Mouse (Mus musculus) lung, embryonic 14.5 days (tissue): ENCODE data around the gene Grk3. TPM values are rescaled to one million over a fixed set of nuclear protein-coding genes. Genes with fewer than 3 reads are reported as not detected.

ENCODE experiments used
- ATAC-seq: fragments of 200-750 bp; cut with Nextera tagmentation; 2 replicates; pipeline ENCODE4 v1.8.0; 2017; ENCODE audit warnings: mild to moderate bottlenecking, moderate TSS enrichment, moderate library complexity; ENCODE audit not compliant: insufficient read depth
- DNase-seq: peaks from one replicate; pipeline ENCODE4 v3.0.0-alpha.2; 2015
- H3K27ac ChIP-seq: fragments of 300-500 bp; sonication (generic); 2 replicates; pipeline ENCODE4 v1.5.1; 2014; ENCODE audit warnings: low read depth, mild to moderate bottlenecking, moderate library complexity
- H3K27me3 ChIP-seq: fragments of 300-500 bp; sonication (generic); 2 replicates; pipeline ENCODE4 v1.6.1; 2014; ENCODE audit warnings: low read length, control low read depth; ENCODE audit not compliant: insufficient read depth
- H3K36me3 ChIP-seq: fragments of 300-500 bp; sonication (generic); 2 replicates; pipeline ENCODE4 v1.6.1; 2014; ENCODE audit warnings: control low read depth; ENCODE audit not compliant: insufficient read depth
- H3K4me1 ChIP-seq: fragments of 300-500 bp; sonication (generic); 2 replicates; pipeline ENCODE4 v1.6.1; 2014; ENCODE audit warnings: antibody characterized with exemption, control low read depth; ENCODE audit not compliant: insufficient read depth
- H3K4me2 ChIP-seq: fragments of 300-500 bp; sonication (generic); 2 replicates; pipeline ENCODE4 v1.6.1; 2014; ENCODE audit warnings: mild to moderate bottlenecking
- H3K4me3 ChIP-seq: fragments of 300-500 bp; sonication (generic); 2 replicates; pipeline ENCODE4 v1.5.1; 2014; ENCODE audit warnings: low read depth, low read length
- H3K9ac ChIP-seq: fragments of 300-500 bp; sonication (generic); 2 replicates; pipeline ENCODE4 v1.6.1; 2014
- H3K9me3 ChIP-seq: fragments of 300-500 bp; sonication (generic); 2 replicates; pipeline ENCODE4 v1.6.1; 2016; ENCODE audit warnings: low read depth, low read length, control low read depth
- CTCF ChIP-seq: IDR thresholded peaks from 2 replicates; pipeline ENCODE4 v1.5.1; 2016; ENCODE audit warnings: antibody characterized with exemption, low read depth
- WGBS: fragments of 180-500 bp; shearing (Covaris S2); extraction: QIAGEN DNeasy Blood & Tissue Kit; methylation state at CpG from one replicate; pipeline ENCODE4 v1.1.7; 2014; 5-methylcytosine and 5-hydroxymethylcytosine counted together
- polyA plus RNA-seq: library from polyadenylated mRNA; unstranded; fragments of >200 nt; fragmentation: Nextera tagmentation; extraction: Ambion mirVana; gene quantifications from 2 replicates; pipeline ENCODE4 v1.2.1, GENCODE M21; 2014

Gene Grk3
- polyA plus RNA-seq, 1 experiment from 2014 or later: 14.1 TPM

- ATAC-seq: no peak
- no peak overlapping the region for H3K4me3 ChIP-seq
- no peak overlapping the region for H3K4me2 ChIP-seq
- DNase-seq: no peak
- WGBS: 87% methylated on average over 14 of the region's 14 CpGs
- no peaks in the 10 kb centered on the region for H3K27me3 ChIP-seq
- no peak overlapping the region for H3K9ac ChIP-seq
- no peaks in the 10 kb centered on the region for H3K9me3 ChIP-seq
- H3K36me3 ChIP-seq: peaks cover 14% of the 10 kb centered on the region; the same call in 1 of the 2 replicates
- no peak overlapping the region for H3K27ac ChIP-seq
- TF ChIP-seq CTCF: no peak
- H3K4me1 ChIP-seq: peaks cover 5% of the 10 kb centered on the region; the same call in 1 of the 2 replicates
These were observed 91.8 kb downstream of the Grk3 start for GRCm38 (mm10) chr5:112923841-112924240.

- Histone ChIP-seq H3K4me3 (no peak overlapping the region), H3K27me3 (no peaks in the 10 kb centered on the region), H3K4me1 (no peaks in the 10 kb centered on the region), H3K9ac (no peak overlapping the region), H3K36me3 (peaks cover 14% of the 10 kb centered on the region; the same call in 1 of the 2 replicates), H3K27ac (no peak overlapping the region), H3K9me3 (no peaks in the 10 kb centered on the region), H3K4me2 (no peak overlapping the region)
- DNase-seq: no peak
- no peak for ATAC-seq
- TF ChIP-seq CTCF: no peak
These were observed 93.7 kb downstream of the Grk3 start for GRCm38 (mm10) chr5:112921914-112922313.

- Histone ChIP-seq H3K27ac (no peak overlapping the region), H3K27me3 (no peaks in the 10 kb centered on the region), H3K4me1 (no peaks in the 10 kb centered on the region), H3K9me3 (no peaks in the 10 kb centered on the region), H3K4me3 (no peak overlapping the region), H3K36me3 (0 out of 2 replicates have a peak, but pooled peaks cover 11% of the 10 kb centered on the region), H3K4me2 (no peak overlapping the region), H3K9ac (no peak overlapping the region)
- no peak for ATAC-seq
- DNase-seq: no peak
- 83% methylated on average over 5 of the region's 5 CpGs for WGBS
- no peak for TF ChIP-seq CTCF
These were observed 105.2 kb downstream of the Grk3 start for GRCm38 (mm10) chr5:112910381-112910780.

DNA sequence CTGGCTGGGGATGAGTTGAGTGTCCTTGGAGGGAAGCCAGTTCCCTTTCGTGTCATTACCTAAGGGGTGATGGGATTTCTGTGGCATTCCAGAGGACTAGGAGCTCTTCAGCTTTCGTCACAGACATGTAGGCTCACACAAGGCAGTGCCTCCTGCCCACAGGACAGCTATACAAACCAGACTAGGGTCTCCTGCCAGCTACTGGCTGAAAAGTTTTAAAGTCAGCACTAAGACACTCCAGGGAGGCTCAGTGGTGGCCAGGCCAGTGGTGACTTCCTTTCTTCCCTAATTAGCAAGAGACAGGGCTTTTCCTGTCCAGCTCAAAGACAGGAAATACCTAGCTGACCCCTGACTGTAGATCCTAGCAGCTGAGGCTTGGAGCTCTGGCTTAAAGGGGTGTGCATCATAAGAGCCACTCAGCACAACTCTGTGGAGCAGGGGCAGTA, 107.4 kb downstream of the Grk3 start:
- ATAC-seq (no peak), DNase-seq (peak; percentile 27)
- no peaks in the 10 kb centered on the region for H3K9me3 ChIP-seq
- H3K4me3 ChIP-seq: no peak overlapping the region
- WGBS: 21% methylated on average over 2 of the region's 2 CpGs
- no peaks in the 10 kb centered on the region for H3K27me3 ChIP-seq
- TF ChIP-seq CTCF: no peak
- no peaks in the 10 kb centered on the region for H3K36me3 ChIP-seq
- H3K4me1 ChIP-seq: no peaks in the 10 kb centered on the region
- H3K9ac ChIP-seq: no peak overlapping the region
- H3K4me2 ChIP-seq: no peak overlapping the region
- peak overlapping the region; percentile 46; the same call in 1 of the 2 replicates for H3K27ac ChIP-seq

DNA sequence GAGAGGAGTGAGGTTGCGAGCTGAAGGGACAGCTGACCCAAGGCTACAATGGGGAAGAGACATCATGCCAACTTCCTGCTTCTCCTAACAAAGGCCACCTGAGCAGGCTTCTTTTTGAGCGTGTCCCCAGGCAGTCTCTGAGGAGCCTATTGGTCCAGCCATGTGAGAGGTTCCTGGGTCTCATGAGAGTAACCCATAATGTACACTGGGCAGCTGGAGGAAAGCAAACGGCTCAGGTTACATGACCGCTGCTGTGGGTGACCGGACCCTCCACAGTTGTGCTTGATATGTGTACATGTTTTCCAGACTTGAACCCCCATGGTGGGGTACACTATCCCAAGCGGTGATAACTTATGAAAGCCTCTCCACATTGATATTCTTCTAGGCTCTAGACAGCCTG, 108.1 kb downstream of the Grk3 start:
- ATAC-seq (no peak), DNase-seq (no peak)
- Histone ChIP-seq H3K4me3 (no peak overlapping the region), H3K27me3 (no peaks in the 10 kb centered on the region), H3K9ac (no peak overlapping the region), H3K4me2 (no peak overlapping the region), H3K9me3 (no peaks in the 10 kb centered on the region), H3K36me3 (no peaks in the 10 kb centered on the region), H3K27ac (no peak overlapping the region), H3K4me1 (no peaks in the 10 kb centered on the region)
- TF ChIP-seq CTCF: no peak
- WGBS: 48% methylated on average over 6 of the region's 6 CpGs

DNA sequence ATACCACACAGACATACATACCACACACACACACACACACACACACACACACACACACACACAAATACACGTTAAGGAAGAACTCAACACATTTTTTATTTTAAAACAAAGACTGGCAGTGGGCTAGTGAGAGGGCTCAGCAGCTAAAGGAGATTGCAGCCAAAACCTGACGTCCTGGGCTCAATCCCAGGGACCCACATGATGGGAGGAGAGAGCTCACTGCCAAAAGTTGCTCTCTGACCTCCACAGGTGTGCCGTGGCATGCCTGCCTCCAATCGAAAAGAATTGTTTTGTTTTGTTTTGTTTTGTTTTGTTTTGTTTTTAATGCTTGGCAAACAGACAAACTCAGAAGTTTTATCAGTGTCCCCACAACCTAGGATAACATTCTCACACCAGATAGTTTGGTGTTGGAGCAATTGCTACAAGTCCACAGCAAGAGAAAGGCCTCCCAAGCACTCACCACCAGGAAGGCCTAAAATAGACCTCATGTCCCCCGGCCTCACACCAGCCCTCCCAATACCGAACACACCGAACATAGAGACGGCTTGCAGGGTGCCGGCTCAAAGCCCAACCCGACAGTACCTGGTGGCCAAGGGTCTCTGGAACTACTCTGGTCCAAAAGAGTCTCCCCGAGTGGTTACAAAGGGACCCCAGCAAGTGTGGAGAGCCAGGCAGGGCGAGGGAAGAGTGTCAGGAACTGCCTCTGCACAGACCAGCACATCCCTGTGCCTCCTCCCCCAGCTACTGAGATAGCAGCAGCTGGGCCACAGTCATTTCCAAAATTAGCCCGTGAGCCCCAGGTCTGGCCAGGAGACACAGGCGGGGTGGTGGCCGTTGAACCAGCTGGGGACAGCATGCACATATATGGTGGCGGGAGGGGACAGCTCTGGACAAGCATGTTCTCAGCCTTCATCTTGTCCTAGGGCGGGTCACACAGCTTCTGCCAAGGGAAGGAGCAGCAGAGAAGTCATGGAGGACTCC, 119.6 kb downstream of the Grk3 start, which contains the start of gene Myo18b:
TSS of gene Myo18b (minus strand) at position 689 of the 981 bp plus-strand sequence.
- no peaks in the 10 kb centered on the region for H3K4me1 ChIP-seq
- H3K36me3 ChIP-seq: no peaks in the 10 kb centered on the region
- ATAC-seq (no peak), DNase-seq (no peak)
- no peak within 1 kb of the TSS for H3K9ac ChIP-seq
- H3K4me3 ChIP-seq: no peak within 1 kb of the TSS
- no peak for TF ChIP-seq CTCF
- H3K27ac ChIP-seq: peak within 1 kb of the TSS; percentile 55; the same call in 1 of the 2 replicates
- H3K4me2 ChIP-seq: no peak within 1 kb of the TSS
- 70% methylated on average over 17 of the region's 17 CpGs for WGBS
- no peaks in the 10 kb centered on the region for H3K27me3 ChIP-seq
- H3K9me3 ChIP-seq: no peaks in the 10 kb centered on the region

DNA sequence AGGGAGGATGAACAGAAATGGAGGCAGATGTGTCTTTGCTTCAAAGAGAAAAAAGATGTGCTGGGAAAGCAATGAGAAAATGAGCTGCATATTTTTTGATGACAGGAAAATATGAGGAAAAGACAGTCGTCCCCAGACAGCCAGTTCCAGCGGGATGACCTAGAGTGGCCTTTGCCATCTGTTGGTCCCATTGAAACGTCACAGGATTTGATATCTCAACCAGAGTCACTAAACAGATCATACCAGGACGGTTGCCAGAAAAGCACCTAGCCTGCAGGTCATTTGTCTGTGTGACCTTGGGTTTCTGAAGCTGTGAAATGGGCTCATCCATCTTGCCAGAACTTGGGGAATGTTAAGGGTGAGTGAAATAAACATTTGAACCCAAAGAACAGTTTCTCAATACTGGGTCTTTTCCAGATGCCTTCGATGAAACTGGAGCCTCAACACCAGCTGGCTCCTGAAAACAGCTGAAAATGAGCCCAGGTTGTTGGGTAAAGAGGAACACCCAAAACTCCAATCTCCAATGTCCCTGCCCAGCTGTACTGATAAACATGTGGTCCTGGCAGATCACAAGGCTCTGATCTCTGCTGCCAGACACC, 122.0 kb downstream of the Grk3 start:
- no peak for ATAC-seq
- no peaks in the 10 kb centered on the region for H3K9me3 ChIP-seq
- no peaks in the 10 kb centered on the region for H3K36me3 ChIP-seq
- H3K27me3 ChIP-seq: no peaks in the 10 kb centered on the region
- H3K4me1 ChIP-seq: no peaks in the 10 kb centered on the region
- TF ChIP-seq CTCF: no peak
- H3K4me3 ChIP-seq: no peak overlapping the region
- WGBS: 53% methylated on average over 5 of the region's 5 CpGs
- H3K4me2 ChIP-seq: no peak overlapping the region
- DNase-seq: no peak
- H3K27ac ChIP-seq: no peak overlapping the region
- H3K9ac ChIP-seq: no peak overlapping the region
